Mouse (Mus musculus) cerebellum, postnatal 14 days (tissue): ENCODE measurements around the gene Thap7.

Source experiments
- DNase-seq, 2 experiments: peaks; one replicate each; pipeline ENCODE4 v3.0.0; 2021; ENCODE audit warnings: mixed read lengths in 2 of 2

The Thap7 gene

GRCm38 (mm10) chr16:17488478-17489468 is 42.2 kb downstream of the Thap7 start:
- DNase-seq: peak; percentile 48 to 67

GRCm38 (mm10) chr16:17486505-17486904 is 44.4 kb downstream of the Thap7 start:
- peak in 1 of 2 experiments; percentile 50 for DNase-seq

DNA sequence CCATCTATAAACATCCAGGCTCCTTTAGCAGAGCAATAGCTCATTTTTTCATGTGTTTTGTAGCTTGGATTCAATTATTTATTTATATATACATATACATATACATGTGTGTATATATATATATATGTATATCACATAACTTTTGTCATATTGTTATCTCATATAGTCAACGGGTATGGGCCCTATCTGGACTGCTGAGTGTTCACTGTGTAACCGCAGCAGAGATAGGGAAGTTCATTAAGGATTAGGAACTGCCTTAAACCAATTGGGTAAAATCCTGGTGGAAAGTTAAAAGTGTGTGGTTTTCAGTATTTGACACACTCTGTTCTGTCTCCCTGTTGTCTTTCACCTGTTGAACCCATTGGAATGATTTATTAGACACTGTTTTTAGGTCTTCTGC is 49.5 kb downstream of the Thap7 start:
- no peak for DNase-seq

DNA sequence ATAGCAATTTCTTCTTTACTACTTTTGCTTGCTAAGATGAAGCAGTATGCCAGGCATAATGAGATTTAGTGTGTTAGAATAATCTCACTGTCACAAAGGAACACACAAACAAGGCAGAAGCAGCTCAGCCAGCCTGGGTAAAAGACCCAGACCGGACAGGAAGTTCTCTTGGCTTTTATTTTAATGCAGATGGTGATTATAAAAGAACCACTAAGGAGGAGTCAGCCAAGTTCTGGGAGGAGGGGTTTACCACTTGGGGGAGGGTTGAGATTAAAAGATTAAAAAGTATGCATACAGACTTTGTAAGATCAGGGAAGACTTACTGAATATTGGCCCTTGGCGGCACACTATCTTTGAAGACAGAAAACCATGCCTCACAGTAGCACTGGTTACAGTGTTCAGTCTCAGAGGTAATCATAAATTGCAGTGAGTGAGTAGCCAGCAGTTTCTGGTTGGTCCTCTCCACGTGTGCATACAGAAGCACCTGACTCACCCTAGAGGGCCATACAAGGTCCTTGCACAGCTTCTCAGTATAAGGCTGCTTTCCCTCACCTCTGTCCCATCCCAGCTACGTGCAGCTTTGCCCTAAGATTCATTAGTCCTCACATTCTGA is 52.5 kb downstream of the Thap7 start:
- DNase-seq: no peak
